In genomic region chr7:28831411-28832125, GRCm38 (mm10) we compare ENCODE assay signal across 1 mouse cellular context.
TF ChIP-seq lines count a peak whose summit lies in the region.

No protein-coding gene starts in this region.

TF ChIP-seq in ES-E14, 5 proteins besides CTCF, POLR2A, EP300 and RAD21:
- no peak for TF ChIP-seq HCFC1 (IDR thresholded peaks at IDR 0.05; ENCODE audit: borderline replicate concordance, insufficient read depth, low read length)
- no peak for TF ChIP-seq MAFK (IDR thresholded peaks at IDR 0.05; ENCODE audit: insufficient read depth, low read depth, low read length)
- no peak for TF ChIP-seq ZC3H11A (IDR thresholded peaks at IDR 0.05; ENCODE audit: borderline replicate concordance, low read depth, low read length)
- no peak for TF ChIP-seq ZNF384 (IDR thresholded peaks at IDR 0.05; ENCODE audit: low read depth, low read length)
- TF ChIP-seq CHD2 (IDR thresholded peaks at IDR 0.05; ENCODE audit: low read depth, low read length) = no peak
